Mouse (Mus musculus) thymus, adult 2 months (tissue): ENCODE results near the gene Gtpbp4. TPM values are rescaled to one million over a fixed set of nuclear protein-coding genes. Genes with fewer than 3 reads are reported as not detected.

Experiments
- DNase-seq: peaks from one replicate; pipeline ENCODE4 v3.0.0; 2021
- H3K27ac ChIP-seq: fragments of 200-500 bp; 2 replicates; pipeline ENCODE4 v1.5.1; 2012; ENCODE audit warnings: low read length, control low read depth; ENCODE audit not compliant: control insufficient read depth, insufficient read depth
- H3K27me3 ChIP-seq: fragments of 200-500 bp; 2 replicates; pipeline ENCODE4 v1.6.1; 2012; ENCODE audit warnings: mild to moderate bottlenecking, low read length, moderate library complexity, mixed read lengths; ENCODE audit not compliant: control insufficient read depth, insufficient read depth
- H3K36me3 ChIP-seq: fragments of 200-500 bp; 2 replicates; pipeline ENCODE4 v1.6.1; 2012; ENCODE audit warnings: mild to moderate bottlenecking, low read length, moderate library complexity; ENCODE audit not compliant: control insufficient read depth, insufficient read depth
- H3K4me1 ChIP-seq: fragments of 200-500 bp; replicated peaks from 2 replicates; pipeline ENCODE4 v1.6.1; 2012; ENCODE audit warnings: low read length; ENCODE audit not compliant: control insufficient read depth, insufficient read depth
- H3K4me3 ChIP-seq: fragments of 200-500 bp; 2 replicates; pipeline ENCODE4 v1.5.1; 2012; ENCODE audit warnings: mild to moderate bottlenecking, low read length, control low read depth, moderate library complexity; ENCODE audit not compliant: control insufficient read depth, insufficient read depth
- CTCF ChIP-seq: fragments of 200-500 bp; IDR thresholded peaks from 2 replicates; pipeline ENCODE4 v1.5.1; 2012; ENCODE audit warnings: mild to moderate bottlenecking, control low read depth, low read length, moderate library complexity, borderline replicate concordance; ENCODE audit not compliant: control insufficient read depth, poor library complexity, insufficient read depth; ENCODE audit errors: extremely low read depth
- POLR2A ChIP-seq: fragments of 200-500 bp; IDR thresholded peaks from 2 replicates; pipeline ENCODE4 v1.6.1; 2012; ENCODE audit warnings: mild to moderate bottlenecking, low read length, control low read depth, moderate library complexity; ENCODE audit not compliant: control insufficient read depth, poor library complexity, insufficient read depth; ENCODE audit errors: extremely low read depth
- WGBS: fragments of 180-500 bp; shearing (Covaris S2); methylation state at CpG from one replicate; pipeline ENCODE4 v1.1.7; 2018; 5-methylcytosine and 5-hydroxymethylcytosine counted together
- polyA plus RNA-seq: library from polyadenylated mRNA; depleted of rRNA; stranded (reverse); fragments of >200 nt; gene quantifications from 2 replicates; pipeline ENCODE4 v1.2.3, GENCODE M21; 2012; rRNA removed

The Gtpbp4 gene
- 12.2 and 12.9 TPM in 2 replicates for polyA plus RNA-seq

GRCm38 (mm10) chr13:8995990-8996786 is at the start of gene Gtpbp4:
Gene Gtpbp4, minus strand, starts transcription at chr13:8996083.
- WGBS = 2% methylated on average over 51 of the region's 51 CpGs
- 0 out of 2 replicates have a peak within 1 kb of the TSS, but pooled peaks have one; percentile 14 for H3K27ac ChIP-seq
- DNase-seq = peak; percentile 95
- no peaks in the 10 kb centered on the region for H3K27me3 ChIP-seq
- H3K4me1 ChIP-seq = peaks cover 5% of the 10 kb centered on the region
- peaks cover under 1% of the 10 kb centered on the region; the same call in 1 of the 2 replicates for H3K36me3 ChIP-seq
- TF ChIP-seq POLR2A = peak; percentile 89
- peak; percentile 64 for TF ChIP-seq CTCF
- peak within 1 kb of the TSS; percentile 95 for H3K4me3 ChIP-seq

GRCm38 (mm10) chr13:9044731-9045130 is 48.8 kb upstream of the Gtpbp4 start:
- Histone ChIP-seq H3K4me3 (no peak overlapping the region), H3K27ac (no peak overlapping the region), H3K27me3 (no peaks in the 10 kb centered on the region), H3K4me1 (no peaks in the 10 kb centered on the region), H3K36me3 (no peaks in the 10 kb centered on the region)
- 100% methylated on average over 1 of the region's 1 CpGs for WGBS
- DNase-seq = no peak
- TF ChIP-seq CTCF (no peak), POLR2A (no peak)

GRCm38 (mm10) chr13:9043289-9044049 is 47.6 kb upstream of the Gtpbp4 start:
- Histone ChIP-seq H3K27ac (no peak overlapping the region), H3K27me3 (no peaks in the 10 kb centered on the region), H3K36me3 (no peaks in the 10 kb centered on the region), H3K4me1 (no peaks in the 10 kb centered on the region), H3K4me3 (no peak overlapping the region)
- WGBS = 50% methylated on average over 3 of the region's 3 CpGs
- TF ChIP-seq POLR2A (no peak), CTCF (no peak)
- no peak for DNase-seq

DNA sequence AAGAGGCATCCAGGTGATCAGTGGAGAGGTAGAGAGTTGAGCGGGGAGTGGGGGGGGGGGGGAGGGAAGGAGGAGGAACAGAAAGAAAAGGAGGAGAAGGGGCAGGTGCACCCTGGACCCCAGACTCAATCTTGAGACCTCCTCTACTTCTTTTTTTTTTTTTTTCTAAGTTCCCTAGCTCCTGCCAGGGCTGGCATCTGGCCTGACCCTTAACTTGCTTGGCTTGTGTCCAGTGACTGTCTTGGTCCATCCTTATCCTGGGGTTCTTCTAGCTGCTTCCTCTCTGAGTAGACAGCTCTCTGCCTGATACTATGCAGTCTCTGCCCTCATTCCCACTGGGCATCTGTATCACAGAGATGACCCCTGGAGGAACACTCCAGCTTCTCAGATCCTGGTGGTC is 44.7 kb upstream of the Gtpbp4 start:
- DNase-seq = no peak
- Histone ChIP-seq H3K36me3 (no peaks in the 10 kb centered on the region), H3K27ac (no peak overlapping the region), H3K4me1 (no peaks in the 10 kb centered on the region), H3K4me3 (no peak overlapping the region), H3K27me3 (no peaks in the 10 kb centered on the region)
- 93% methylated on average over 1 of the region's 1 CpGs for WGBS
- TF ChIP-seq CTCF (no peak), POLR2A (no peak)

DNA sequence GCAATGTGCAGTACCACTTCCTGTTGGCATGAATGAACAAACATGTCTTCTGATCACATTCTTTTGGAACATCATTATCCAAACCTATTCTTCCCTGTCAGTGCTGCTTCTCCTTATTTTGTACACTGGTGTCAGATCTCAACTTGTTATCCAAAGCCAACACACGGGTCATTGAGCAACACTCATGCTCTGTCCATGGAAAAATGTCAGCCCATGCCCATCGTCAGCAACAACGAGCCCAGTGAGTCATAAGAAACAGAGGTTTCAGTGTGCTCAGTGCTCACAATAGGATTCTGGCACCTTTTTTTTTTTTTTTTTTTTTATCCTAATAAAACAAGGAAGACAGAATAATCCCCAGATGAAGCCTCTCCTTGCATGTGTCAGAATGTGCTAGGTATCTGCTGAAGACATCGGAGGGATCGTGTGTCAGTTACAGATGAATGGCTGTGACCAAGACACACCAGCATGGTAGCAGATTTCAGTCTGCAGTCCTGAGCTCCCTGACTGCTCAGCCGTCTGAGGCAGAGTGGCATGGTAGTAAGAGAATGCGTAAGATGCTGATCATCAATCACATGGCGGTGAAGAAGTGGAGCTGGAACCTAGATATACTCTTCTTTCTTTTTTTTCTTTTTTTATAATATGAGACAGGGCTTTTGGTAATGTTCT is 36.2 kb upstream of the Gtpbp4 start:
- no peaks in the 10 kb centered on the region for H3K27me3 ChIP-seq
- DNase-seq = no peak
- no peak overlapping the region for H3K27ac ChIP-seq
- TF ChIP-seq CTCF (no peak), POLR2A (no peak)
- 93% methylated on average over 8 of the region's 8 CpGs for WGBS
- peaks cover 11% of the 10 kb centered on the region for H3K4me1 ChIP-seq
- H3K36me3 ChIP-seq = no peaks in the 10 kb centered on the region
- H3K4me3 ChIP-seq = no peak overlapping the region

GRCm38 (mm10) chr13:9030364-9030763 is 34.5 kb upstream of the Gtpbp4 start:
- no peak for TF ChIP-seq POLR2A
- no peak for TF ChIP-seq CTCF
- DNase-seq = peak; percentile 15

DNA sequence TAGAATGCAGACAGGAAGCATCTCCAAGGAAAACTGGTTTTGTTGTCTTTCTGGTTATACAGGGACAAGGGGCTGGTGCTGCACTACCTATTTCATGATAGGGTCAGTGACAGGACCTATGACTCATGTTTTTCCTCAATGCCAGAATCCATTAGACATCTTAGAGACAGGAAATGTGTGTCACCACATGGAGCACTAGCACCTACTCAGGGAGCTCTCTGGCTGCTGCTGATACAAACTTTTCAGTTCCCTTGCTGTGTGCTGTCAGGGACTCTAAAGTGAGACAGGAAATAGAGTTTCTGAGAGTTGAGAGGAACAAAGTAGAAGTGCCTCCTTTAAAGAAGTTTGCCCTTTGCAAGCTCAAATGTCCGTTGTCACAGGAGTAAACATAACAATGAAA is 31.4 kb upstream of the Gtpbp4 start:
- DNase-seq = no peak
- TF ChIP-seq CTCF = no peak
- TF ChIP-seq POLR2A = no peak
- Histone ChIP-seq H3K27me3 (no peaks in the 10 kb centered on the region), H3K27ac (no peak overlapping the region), H3K4me3 (no peak overlapping the region), H3K4me1 (peaks cover 11% of the 10 kb centered on the region), H3K36me3 (no peaks in the 10 kb centered on the region)
- WGBS = 8% methylated on average over 1 of the region's 1 CpGs

More at GRCm38 (mm10) chr13:9030364-9030763, 34.5 kb upstream of the Gtpbp4 start:
- Histone ChIP-seq H3K27me3 (no peaks in the 10 kb centered on the region), H3K27ac (no peak overlapping the region; the same call in 1 of the 2 replicates), H3K36me3 (no peaks in the 10 kb centered on the region), H3K4me3 (no peak overlapping the region), H3K4me1 (peaks cover 11% of the 10 kb centered on the region)
- WGBS = 23% methylated on average over 4 of the region's 4 CpGs
